ENCODE assay signal across 8 mouse cellular contexts in genomic region chr1:165709629-165710256, GRCm38 (mm10). TPM values are rescaled to one million over a fixed set of nuclear protein-coding genes. Genes with fewer than 3 reads are reported as not detected.
DNase-seq lines count a peak whose midpoint lies in the region; ATAC-seq lines count a peak whose summit lies in the region.

Gene Rcsd1 (minus strand): TSS chr1:165709757.

- no peak within 1 kb of the TSS for H3K9ac ChIP-seq in intestine, embryonic 15.5 days

- no peaks in the 10 kb centered on the region for H3K27me3 ChIP-seq in intestine, embryonic 15.5 days (replicated peaks)

- H3K36me3 ChIP-seq in intestine, embryonic 15.5 days, result no peaks in the 10 kb centered on the region

- peak within 1 kb of the TSS; percentile 84 for H3K4me2 ChIP-seq in intestine, embryonic 15.5 days (replicated peaks)

- H3K27ac ChIP-seq in intestine, embryonic 15.5 days, result peak within 1 kb of the TSS; percentile 49

- ATAC-seq in CD4-positive, CD25-positive, alpha-beta regulatory T cell, adult 4 months, result peak; percentile 80
- ATAC-seq in intestine, embryonic 15.5 days, result no peak

- WGBS in intestine, embryonic 15.5 days, result 56% methylated on average over 5 of the region's 5 CpGs

- DNase-seq in T-cell, adult 2 months (ENCODE audit: low spot score), result peak; percentile 81
- DNase-seq in gastrocnemius, postnatal 14 days, result no peak
- DNase-seq in natural killer cell, adult 2 months (ENCODE audit: low spot score in 2 of 2), result peak; percentile 65 to 69
- no peak for DNase-seq in cerebellum, postnatal 4 days (ENCODE audit: low spot score in 2 of 2)
- no peak for DNase-seq in kidney, postnatal 14 days
- DNase-seq in cerebellum, postnatal 14 days, result no peak

- H3K4me3 ChIP-seq in intestine, embryonic 15.5 days (replicated peaks), result peak within 1 kb of the TSS; percentile 66; the same call in 1 of the 2 replicates

- intact Hi-C loops in gastrocnemius, postnatal 14 days (cut with DNase I; ENCODE audit: low total_unique reads), result loop anchor here (5.0 kb wide), 1 partner anchor 42 kb away; no protein-coding TSS in a partner anchor

- peaks cover 30% of the 10 kb centered on the region for H3K4me1 ChIP-seq in intestine, embryonic 15.5 days (replicated peaks)

- no peaks in the 10 kb centered on the region for H3K9me3 ChIP-seq in intestine, embryonic 15.5 days

RNA-seq across cellular contexts. Expression of gene Rcsd1, which starts in this region (rescaled TPM):
- 100 to 1,000 TPM; 114 to 159 TPM for polyA plus RNA-seq in CD4-positive, CD25-positive, alpha-beta regulatory T cell, adult 4 months (2017; shearing (Covaris generic))
- 100 to 1,000 TPM; 117 to 125 TPM for total RNA-seq in gastrocnemius, postnatal 14 days (2021)
- polyA plus RNA-seq in intestine, embryonic 15.5 days (2015; fragmentation: Nextera tagmentation; extraction: Ambion mirVana), result 32.7 and 33.8 TPM in 2 replicates

Comparison
In these comparisons a context has a peak if more than half of its experiments do, and no peak if none do; other contexts are left out.
1. DNase-seq: peak in T-cell, adult 2 months (single experiment) and natural killer cell, adult 2 months (2 of 2); none in gastrocnemius, postnatal 14 days (single experiment), cerebellum, postnatal 4 days (0 of 2), kidney, postnatal 14 days (single experiment) and cerebellum, postnatal 14 days (0 of 2).